43 mouse cellular contexts compared by ENCODE assay signal in the genomic region with DNA sequence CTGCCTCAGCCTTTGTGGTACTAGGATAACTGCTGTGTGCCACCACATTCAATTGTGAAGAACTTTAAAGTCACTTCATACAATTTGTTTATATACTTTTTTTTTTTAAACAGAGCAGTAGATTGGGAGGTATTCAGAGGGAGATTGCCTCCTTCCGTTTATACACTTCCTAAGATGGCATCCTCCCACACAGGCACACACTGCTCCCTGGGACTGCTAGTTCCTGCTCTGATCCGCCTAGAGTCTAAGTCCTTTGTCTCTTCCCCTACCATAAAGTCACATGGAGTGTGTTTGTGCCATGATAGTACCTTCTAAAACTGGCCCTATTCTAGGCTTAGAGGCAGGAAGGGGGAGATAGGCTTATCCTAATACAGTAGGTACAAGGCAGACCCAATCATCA. TPM values are rescaled to one million over a fixed set of nuclear protein-coding genes. Genes with fewer than 3 reads are reported as not detected.
"Had no signal": no experiment of that assay in that cellular context is flagged by ENCODE, and none has a peak within 500 bp of the region (broad histone marks: within the 10 kb centered on the region; RNA-seq: fewer than 3 reads in every experiment).

No protein-coding gene starts in this region.

- H3K27ac ChIP-seq: heart, embryonic 10.5 days; heart, embryonic 13.5 days; heart, embryonic 15.5 days; hindbrain, embryonic 10.5 days; hindbrain, embryonic 12.5 days; hindbrain, embryonic 13.5 days; hindbrain, embryonic 14.5 days; hindbrain, embryonic 15.5 days; hindbrain, postnatal 0 days; intestine, embryonic 15.5 days; kidney, embryonic 15.5 days; kidney, postnatal 0 days; layer of hippocampus, adult 2 months had no signal

- DNase-seq: heart, postnatal 10 days; heart, postnatal 14 days; heart, postnatal 36 days; kidney, adult 11 months; kidney, adult 18-20 months; kidney, adult 2 months; kidney, adult 8-10 months; kidney, adult 9 months; kidney, postnatal 10 days; kidney, postnatal 14 days; kidney, postnatal 25 days; kidney, postnatal 36 days; kidney, postnatal 4 days; layer of hippocampus, adult 9-11 months; layer of hippocampus, postnatal 36 days had no signal

- ATAC-seq: hindbrain, embryonic 16.5 days; hindbrain, postnatal 0 days; inflammation-experienced regulatory T-cells, adult 6 months; intestine, embryonic 15.5 days; intestine, embryonic 16.5 days; intestine, postnatal 0 days had no signal

- H3K4me3 ChIP-seq: heart, embryonic 10.5 days; heart, embryonic 12.5 days; heart, embryonic 13.5 days; heart, embryonic 15.5 days; hindbrain, embryonic 10.5 days; hindbrain, embryonic 12.5 days; hindbrain, embryonic 13.5 days; hindbrain, embryonic 15.5 days; intestine, embryonic 15.5 days; kidney, embryonic 15.5 days; layer of hippocampus, adult 2 months had no signal

RNA-seq across cellular contexts. Expression of a gene that starts 2.7 kb away (rescaled TPM):
- total RNA-seq: heart, postnatal 10 days; heart, postnatal 14 days; heart, postnatal 25 days; heart, postnatal 36 days; hematopoietic stem cell, adult 5-6 weeks; layer of hippocampus, postnatal 14 days; layer of hippocampus, postnatal 25 days had no signal
- polyA plus RNA-seq: hindbrain, embryonic 14.5 days had no signal

RNA-seq across cellular contexts. Expression of a gene that starts 23.2 kb away (rescaled TPM):
- total RNA-seq: hematopoietic stem cell, adult 5-6 weeks had no signal
- polyA plus RNA-seq: inflammation-experienced regulatory T-cells, adult 6 months had no signal

RNA-seq across cellular contexts. Expression of a gene that starts 31.7 kb away (rescaled TPM):
- total RNA-seq: hematopoietic stem cell, adult 5-6 weeks; layer of hippocampus, adult 18-20 months; layer of hippocampus, adult 2 months; layer of hippocampus, adult 8-10 months; layer of hippocampus, postnatal 10 days; layer of hippocampus, postnatal 14 days; layer of hippocampus, postnatal 25 days; layer of hippocampus, postnatal 36 days; left cerebral cortex, adult 18-20 months had no signal
- polyA plus RNA-seq: hindbrain, embryonic 11.5 days; hindbrain, embryonic 12.5 days; hindbrain, embryonic 13.5 days; hindbrain, embryonic 14.5 days; hindbrain, embryonic 15.5 days; hindbrain, embryonic 16.5 days; inflammation-experienced regulatory T-cells, adult 6 months; kidney, embryonic 14.5 days had no signal

RNA-seq across cellular contexts. Expression of a gene that starts 41.6 kb away (rescaled TPM):
- total RNA-seq: hematopoietic stem cell, adult 5-6 weeks; layer of hippocampus, adult 18-20 months; layer of hippocampus, adult 2 months; layer of hippocampus, postnatal 25 days; layer of hippocampus, postnatal 36 days had no signal
- polyA plus RNA-seq: inflammation-experienced regulatory T-cells, adult 6 months had no signal
